ENCODE assay signal across 11 mouse cellular contexts in the genomic region with DNA sequence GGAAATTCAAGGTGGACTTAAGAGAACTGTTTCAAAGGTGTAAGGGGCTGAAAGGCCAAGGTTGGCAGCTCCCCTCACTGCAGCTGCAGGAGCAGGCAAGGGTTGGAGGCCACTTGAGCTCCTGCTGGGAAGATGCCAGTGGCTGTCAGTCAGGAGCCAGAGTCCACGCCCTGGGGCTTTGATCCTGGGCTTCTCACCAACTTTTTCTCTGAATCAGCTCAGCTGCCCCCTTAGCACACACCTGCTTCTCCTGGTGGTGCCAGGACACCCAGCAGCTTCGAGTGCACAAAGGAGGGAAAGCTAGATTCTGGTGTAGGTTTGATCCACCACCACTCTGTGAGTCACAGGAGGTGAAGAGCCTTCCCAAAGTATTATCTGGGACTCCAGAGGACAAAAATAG.
DNase-seq lines count a peak whose midpoint lies in the region; TF ChIP-seq lines count a peak whose summit lies in the region.
"Had no signal": no experiment of that assay in that cellular context is flagged by ENCODE, and none has a peak within 500 bp of the region (broad histone marks: within the 10 kb centered on the region; RNA-seq: fewer than 3 reads in every experiment).

No protein-coding gene starts in this region.

- no peak overlapping the region for H3ac ChIP-seq in myocyte (ENCODE audit: control insufficient read depth, insufficient read length)

- H3K27ac ChIP-seq in liver, adult 2 months (replicated peaks; ENCODE audit: insufficient read depth, low read depth, low read length): no peak overlapping the region
- H3K27ac ChIP-seq: lung, embryonic 15.5 days had no signal

- H3K4me1 ChIP-seq in liver, adult 2 months (ENCODE audit: control insufficient read depth, insufficient read depth, low read length): no peaks in the 10 kb centered on the region
- H3K4me1 ChIP-seq: lung, embryonic 15.5 days had no signal

- peak; percentile 56 for DNase-seq in cerebellum, postnatal 14 days
- DNase-seq in cerebellum, adult 11 months: no peak
- peak; percentile 7 for DNase-seq in liver, adult 2 months (ENCODE audit: extremely low read depth, low read depth, low spot score)
- DNase-seq in liver: no peak
- DNase-seq in heart, adult 8-10 months (ENCODE audit: low spot score): peak; percentile 22
- DNase-seq in thymus, postnatal 4 days: no peak
- no peak for DNase-seq in urinary bladder, adult 18-20 months (ENCODE audit: low spot score in 2 of 2)
- DNase-seq: cerebellum, adult 9-11 months had no signal

- peak overlapping the region; percentile 12 for H3K4me2 ChIP-seq in myocyte (ENCODE audit: low read depth)
- H3K4me2 ChIP-seq: lung, embryonic 15.5 days had no signal

- TF ChIP-seq CTCF in liver, adult 2 months (IDR thresholded peaks at IDR 0.05; ENCODE audit: low read depth, low read length): no peak

- H3K36me3 ChIP-seq in liver, adult 2 months (ENCODE audit: control insufficient read depth, insufficient read depth, low read length): no peaks in the 10 kb centered on the region
- H3K36me3 ChIP-seq in myocyte (ENCODE audit: control insufficient read depth, insufficient read depth): no peaks in the 10 kb centered on the region
- H3K36me3 ChIP-seq: lung, embryonic 15.5 days had no signal

- H3K9ac ChIP-seq in liver, adult 2 months (ENCODE audit: low read depth, low read length): no peak overlapping the region
- H3K9ac ChIP-seq: lung, embryonic 15.5 days had no signal

- H3K27me3 ChIP-seq in liver, adult 2 months (ENCODE audit: control insufficient read depth, insufficient read depth, low read length): no peaks in the 10 kb centered on the region
- no peaks in the 10 kb centered on the region for H3K27me3 ChIP-seq in myocyte (ENCODE audit: control insufficient read depth, insufficient read depth, insufficient read length)
- H3K27me3 ChIP-seq: lung, embryonic 15.5 days had no signal

- no peak for TF ChIP-seq POLR2A in liver, adult 2 months (IDR thresholded peaks at IDR 0.05; ENCODE audit: extremely low read depth, insufficient read depth, low read length)
- TF ChIP-seq POLR2A in myocyte (IDR thresholded peaks at IDR 0.05; ENCODE audit: insufficient read length, low read depth): no peak

- H3K4me3 ChIP-seq in liver, adult 2 months (ENCODE audit: insufficient read depth, low read depth, low read length): no peak overlapping the region
- H3K4me3 ChIP-seq in myocyte: no peak overlapping the region
- H3K4me3 ChIP-seq: erythroblast, embryonic 14.5 days; lung, embryonic 15.5 days had no signal

- WGBS in liver, adult 2 months: 11% methylated on average over 2 of the region's 2 CpGs

- H3K79me2 ChIP-seq in liver, adult 2 months (ENCODE audit: control insufficient read depth, insufficient read depth, low read length): no peaks in the 10 kb centered on the region
- no peaks in the 10 kb centered on the region for H3K79me2 ChIP-seq in myocyte (ENCODE audit: control insufficient read depth, insufficient read depth)

TF ChIP-seq in myocyte, 11 proteins besides CTCF, POLR2A, EP300 and RAD21:
- TF ChIP-seq MYOD1 (IDR thresholded peaks at IDR 0.05; ENCODE audit: control insufficient read depth in 1 of 3, insufficient read length in 2 of 3, low read depth in 2 of 3): peak in 1 of 3 experiments; percentile 69
- TF ChIP-seq POLR2AphosphoS2 (IDR thresholded peaks at IDR 0.05; ENCODE audit: insufficient read length, low read depth): no peak
- TF ChIP-seq SRF (IDR thresholded peaks at IDR 0.05; ENCODE audit: control insufficient read depth, insufficient read length, low read depth): no peak
- peak in 1 of 3 experiments; percentile 48 for TF ChIP-seq MYOG (IDR thresholded peaks at IDR 0.05; ENCODE audit: control insufficient read depth in 1 of 3, insufficient read depth in 1 of 3, insufficient read length in 2 of 3, low read depth in 2 of 3)
- TF ChIP-seq USF1 (IDR thresholded peaks at IDR 0.05; ENCODE audit: low read depth): no peak
- TF ChIP-seq TCF12 (IDR thresholded peaks at IDR 0.05; ENCODE audit: insufficient read depth, poor library complexity, severe bottlenecking): no peak
- TF ChIP-seq CEBPB (IDR thresholded peaks at IDR 0.05; ENCODE audit: insufficient read depth, poor library complexity, severe bottlenecking): no peak
- no peak for TF ChIP-seq REST (IDR thresholded peaks at IDR 0.05; ENCODE audit: insufficient read depth, insufficient read length)

Comparison
In these comparisons a context has a peak if more than half of its experiments do, and no peak if none do; other contexts are left out.
1. DNase-seq: peak in cerebellum, postnatal 14 days (2 of 2), liver, adult 2 months (single experiment) and heart, adult 8-10 months (single experiment); none in cerebellum, adult 11 months (single experiment), liver (single experiment), thymus, postnatal 4 days (single experiment) and urinary bladder, adult 18-20 months (0 of 2).